Mouse (Mus musculus) erythroblast, embryonic 14.5 days (primary cell): Measurements from ENCODE around the gene Hs3st5. TPM values are rescaled to one million over a fixed set of nuclear protein-coding genes. Genes with fewer than 3 reads are reported as not detected.

ENCODE experiments used
- H3K27me3 ChIP-seq: 2 replicates; pipeline ENCODE4 v1.6.1; 2012; ENCODE audit warnings: inconsistent platforms; ENCODE audit not compliant: control insufficient read depth
- H3K36me3 ChIP-seq: 2 replicates; pipeline ENCODE4 v1.6.1; 2012; ENCODE audit warnings: mild to moderate bottlenecking, inconsistent platforms; ENCODE audit not compliant: control insufficient read depth
- H3K4me1 ChIP-seq: 2 replicates; pipeline ENCODE4 v1.6.1; 2012; ENCODE audit warnings: inconsistent platforms; ENCODE audit not compliant: control insufficient read depth
- H3K4me3 ChIP-seq: replicated peaks from 2 replicates; pipeline ENCODE3; 2012; ENCODE audit warnings: moderate library complexity, mild to moderate bottlenecking, inconsistent platforms
- H3K9me3 ChIP-seq: 2 replicates; pipeline ENCODE4 v1.6.1; 2012; ENCODE audit warnings: low read length, inconsistent platforms, mixed read lengths; ENCODE audit not compliant: control insufficient read depth
- GATA1 ChIP-seq: IDR thresholded peaks from 2 replicates; pipeline ENCODE4 v1.6.1; 2012; ENCODE audit warnings: low read length, inconsistent platforms, mixed read lengths
- TAL1 ChIP-seq: IDR thresholded peaks from 3 replicates; pipeline ENCODE4 v1.6.1; 2012; ENCODE audit warnings: low read length, inconsistent platforms, mixed read lengths
- polyA plus RNA-seq: library from polyadenylated mRNA; stranded (reverse); fragments of >175 nt; gene quantifications from 2 replicates; pipeline ENCODE4 v1.2.3, GENCODE M21; 2012

Hs3st5 gene
- polyA plus RNA-seq, 1 experiment: 0.02 TPM

- Histone ChIP-seq H3K4me3 (no peak overlapping the region), H3K27me3 (no peaks in the 10 kb centered on the region), H3K9me3 (peaks cover 2% of the 10 kb centered on the region; the same call in 1 of the 2 replicates), H3K4me1 (no peaks in the 10 kb centered on the region), H3K36me3 (no peaks in the 10 kb centered on the region)
- TF ChIP-seq GATA1 (no peak), TAL1 (no peak)
These were observed 247.9 kb downstream of the Hs3st5 start for GRCm38 (mm10) chr10:36754471-36754870.

GRCm38 (mm10) chr10:36773595-36773994 is 267.0 kb downstream of the Hs3st5 start:
- Histone ChIP-seq H3K4me3 (no peak overlapping the region), H3K4me1 (no peaks in the 10 kb centered on the region), H3K9me3 (0 out of 2 replicates have a peak, but pooled peaks cover 2% of the 10 kb centered on the region), H3K27me3 (no peaks in the 10 kb centered on the region), H3K36me3 (no peaks in the 10 kb centered on the region)
- no peak for TF ChIP-seq TAL1

- no peaks in the 10 kb centered on the region for H3K36me3 ChIP-seq
- H3K9me3 ChIP-seq: 0 out of 2 replicates have a peak, but pooled peaks cover 2% of the 10 kb centered on the region
- no peaks in the 10 kb centered on the region for H3K4me1 ChIP-seq
- no peak for TF ChIP-seq TAL1
- no peak for TF ChIP-seq GATA1
- H3K27me3 ChIP-seq: no peaks in the 10 kb centered on the region
- H3K4me3 ChIP-seq: no peak overlapping the region
These were observed 268.3 kb downstream of the Hs3st5 start for GRCm38 (mm10) chr10:36774898-36775297.

GRCm38 (mm10) chr10:36781641-36782040 is 275.0 kb downstream of the Hs3st5 start:
- H3K9me3 ChIP-seq: 0 out of 2 replicates have a peak, but pooled peaks cover 2% of the 10 kb centered on the region
- no peak for TF ChIP-seq GATA1
- TF ChIP-seq TAL1: no peak

GRCm38 (mm10) chr10:36786970-36787369 is 280.4 kb downstream of the Hs3st5 start:
- Histone ChIP-seq H3K36me3 (no peaks in the 10 kb centered on the region), H3K4me3 (no peak overlapping the region), H3K9me3 (0 out of 2 replicates have a peak, but pooled peaks cover 2% of the 10 kb centered on the region), H3K27me3 (no peaks in the 10 kb centered on the region), H3K4me1 (no peaks in the 10 kb centered on the region)
- TF ChIP-seq TAL1 (no peak), GATA1 (no peak)

More at GRCm38 (mm10) chr10:36781641-36782040, 275.0 kb downstream of the Hs3st5 start:
- H3K4me3 ChIP-seq: no peak overlapping the region
- no peaks in the 10 kb centered on the region for H3K27me3 ChIP-seq
- H3K36me3 ChIP-seq: no peaks in the 10 kb centered on the region
- H3K4me1 ChIP-seq: no peaks in the 10 kb centered on the region

DNA sequence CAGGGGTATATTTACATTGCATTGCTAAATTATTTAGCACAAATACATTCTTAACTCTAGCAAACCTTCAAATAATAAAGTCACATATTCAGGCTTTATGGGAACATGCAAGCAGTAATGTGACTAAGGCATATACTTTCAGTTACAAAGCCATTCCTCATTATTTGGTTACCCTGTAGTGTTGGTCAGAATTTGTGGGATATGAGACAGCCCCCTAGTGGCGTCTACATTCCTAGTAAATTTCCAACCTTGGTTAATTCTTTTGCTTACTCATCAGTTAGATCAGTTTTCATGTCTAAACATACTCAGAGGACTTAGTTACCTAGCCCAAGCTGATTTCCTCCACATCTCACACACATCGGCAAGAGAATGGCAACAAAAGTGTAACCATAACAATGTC is 285.2 kb downstream of the Hs3st5 start:
- no peak overlapping the region for H3K4me3 ChIP-seq
- H3K27me3 ChIP-seq: no peaks in the 10 kb centered on the region
- H3K4me1 ChIP-seq: no peaks in the 10 kb centered on the region
- no peaks in the 10 kb centered on the region for H3K9me3 ChIP-seq
- no peaks in the 10 kb centered on the region for H3K36me3 ChIP-seq
- TF ChIP-seq GATA1 (no peak), TAL1 (no peak)

DNA sequence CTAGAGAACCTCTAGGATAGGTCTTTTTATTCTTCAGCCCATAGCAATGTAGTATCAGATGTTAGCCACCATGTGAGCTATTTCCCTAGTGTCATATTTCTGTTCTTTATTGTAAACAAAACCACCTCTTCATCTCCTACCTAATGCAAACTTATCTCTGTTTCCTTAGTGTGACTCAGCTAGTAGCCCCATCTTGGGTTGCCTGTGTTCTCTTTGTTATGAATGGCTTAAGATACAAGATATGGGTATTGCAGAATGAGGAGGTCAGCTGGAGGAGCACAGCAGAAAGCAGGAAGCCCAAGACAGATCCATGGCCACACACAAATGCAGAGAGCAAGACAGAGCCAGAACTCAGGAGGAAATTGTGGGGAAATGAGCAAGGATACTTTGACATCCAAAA is 288.7 kb downstream of the Hs3st5 start:
- H3K4me1 ChIP-seq: no peaks in the 10 kb centered on the region
- TF ChIP-seq TAL1 (no peak), GATA1 (no peak)
- H3K36me3 ChIP-seq: no peaks in the 10 kb centered on the region

DNA sequence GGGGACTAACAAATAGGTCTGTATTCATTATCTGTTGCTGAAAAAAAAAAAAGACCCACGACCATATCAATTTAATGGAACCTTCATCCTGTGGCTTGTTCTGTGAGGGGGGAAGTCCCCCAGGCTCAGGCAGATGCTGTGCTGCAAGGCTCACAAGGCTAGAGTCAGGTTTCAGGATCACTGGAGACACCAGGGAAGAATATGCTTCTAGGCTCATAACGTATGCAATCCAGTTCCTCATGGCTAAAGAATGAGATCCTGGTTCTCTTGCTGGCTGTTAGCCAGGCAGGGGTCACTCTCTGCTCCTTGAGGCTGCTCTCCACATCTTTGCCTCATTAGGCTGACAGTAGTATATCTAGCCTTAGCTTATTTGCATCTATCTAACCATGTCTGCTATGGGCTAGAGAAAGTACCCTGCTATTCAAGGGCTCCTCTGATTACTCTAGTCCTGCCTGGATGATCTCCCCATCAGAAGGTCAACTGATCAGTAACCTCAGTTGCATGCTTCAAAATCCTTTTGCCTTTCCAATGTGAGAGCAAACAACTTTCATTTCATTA is 294.4 kb downstream of the Hs3st5 start:
- Histone ChIP-seq H3K27me3 (no peaks in the 10 kb centered on the region), H3K4me1 (no peaks in the 10 kb centered on the region), H3K36me3 (no peaks in the 10 kb centered on the region), H3K4me3 (no peak overlapping the region), H3K9me3 (no peaks in the 10 kb centered on the region; the same call in 1 of the 2 replicates)
- no peak for TF ChIP-seq TAL1
- no peak for TF ChIP-seq GATA1

More for the DNA sequence above, 288.7 kb downstream of the Hs3st5 start:
- Histone ChIP-seq H3K4me3 (no peak overlapping the region), H3K27me3 (no peaks in the 10 kb centered on the region), H3K9me3 (no peaks in the 10 kb centered on the region)

DNA sequence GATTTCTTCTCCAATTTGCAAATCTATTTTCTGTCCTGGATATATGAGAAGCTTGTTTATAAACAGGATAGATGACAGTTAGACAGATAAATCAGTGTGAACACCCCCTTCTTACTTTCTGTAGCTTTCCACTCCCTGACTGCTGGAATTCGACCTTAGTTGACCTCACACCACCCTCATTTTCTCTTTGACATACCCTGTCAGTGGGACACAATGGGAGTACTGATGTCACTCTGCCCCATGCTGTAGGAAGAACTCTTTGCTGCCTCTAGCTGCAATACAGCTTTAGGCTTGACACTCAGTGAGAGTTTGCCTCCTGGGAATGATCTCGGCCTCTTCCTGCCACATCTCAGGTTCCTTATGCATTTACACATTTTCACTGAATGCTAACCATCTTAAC is 297.1 kb downstream of the Hs3st5 start:
- Histone ChIP-seq H3K36me3 (no peaks in the 10 kb centered on the region), H3K9me3 (no peaks in the 10 kb centered on the region; the same call in 1 of the 2 replicates), H3K4me1 (no peaks in the 10 kb centered on the region), H3K27me3 (no peaks in the 10 kb centered on the region), H3K4me3 (no peak overlapping the region)
- no peak for TF ChIP-seq TAL1
- no peak for TF ChIP-seq GATA1

GRCm38 (mm10) chr10:36805265-36805664 is 298.7 kb downstream of the Hs3st5 start:
- Histone ChIP-seq H3K36me3 (no peaks in the 10 kb centered on the region), H3K9me3 (no peaks in the 10 kb centered on the region; the same call in 1 of the 2 replicates), H3K4me1 (no peaks in the 10 kb centered on the region), H3K27me3 (no peaks in the 10 kb centered on the region), H3K4me3 (no peak overlapping the region)
- TF ChIP-seq TAL1 (no peak), GATA1 (no peak)
